Mouse (Mus musculus): ENCODE measurements at regions not wholly inside any gene's neighbourhood (a gene's known extent, or its start where the extent isn't known, plus 50 kb on each side); places are given as distances from the start of the nearest gene placed in this dataset.

DNA sequence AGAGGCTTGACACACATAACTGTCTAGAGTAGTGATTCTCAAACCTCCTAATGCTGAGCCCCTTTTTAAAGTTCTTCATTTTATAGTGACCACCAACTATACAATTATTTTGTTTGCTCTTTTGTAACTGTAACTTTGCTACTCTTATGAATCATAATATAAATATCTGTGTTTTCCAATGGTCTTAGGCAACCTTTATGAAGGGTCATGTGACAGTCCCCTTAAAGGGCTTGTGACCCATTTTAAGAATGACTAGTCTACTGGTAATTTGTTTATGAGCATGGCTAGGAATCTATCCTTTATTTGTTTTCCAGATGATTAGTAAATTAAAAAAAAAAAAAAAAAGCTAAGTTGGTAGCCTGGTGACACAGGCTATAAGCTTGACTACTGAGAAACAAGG lies 539.5 kb upstream of the Atp2b1 start:
- Histone ChIP-seq H3K36me3 (ENCODE audit: control insufficient read depth, insufficient read depth, low read length) (no peaks in the 10 kb centered on the region), H3K4me3 (ENCODE audit: low read depth, low read length) (no peak overlapping the region), H3K4me2 (ENCODE audit: low read depth) (no peak overlapping the region), H3K27ac (ENCODE audit: low read depth, low read length) (no peak overlapping the region), H3K4me1 (ENCODE audit: control insufficient read depth, insufficient read depth, low read length) (no peaks in the 10 kb centered on the region), H3K9me3 (ENCODE audit: control insufficient read depth, low read length) (no peaks in the 10 kb centered on the region), H3K9ac (ENCODE audit: low read length) (no peak overlapping the region), H3K27me3 (ENCODE audit: control insufficient read depth, insufficient read depth, low read length) (no peaks in the 10 kb centered on the region)
- DNase-seq (ENCODE audit: low spot score) (no peak), ATAC-seq (ENCODE audit: insufficient read depth, low FRiP score, low TSS enrichment) (no peak)

DNA sequence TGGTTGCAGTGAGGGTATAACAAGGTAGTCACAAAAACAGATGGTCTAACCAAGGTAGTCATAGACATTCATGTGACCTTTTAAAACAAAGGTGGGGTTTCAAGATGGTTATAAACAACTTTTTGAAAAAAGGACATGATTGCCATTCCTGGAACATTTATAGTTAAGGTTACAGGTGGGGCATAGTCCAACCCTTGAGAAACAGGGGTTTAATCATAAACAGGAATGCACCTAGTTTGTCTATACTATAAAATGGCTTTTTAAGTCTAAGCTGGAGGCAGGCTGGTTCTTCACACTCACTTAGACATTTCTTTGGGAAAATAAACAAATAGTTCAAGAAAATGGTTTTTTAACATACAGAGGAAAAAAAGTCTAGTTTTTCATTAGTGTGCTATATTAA lies 525.7 kb upstream of the Atp2b1 start:
- Histone ChIP-seq H3K36me3 (ENCODE audit: control insufficient read depth, insufficient read depth, low read length) (no peaks in the 10 kb centered on the region), H3K4me1 (ENCODE audit: control insufficient read depth, insufficient read depth, low read length) (no peaks in the 10 kb centered on the region), H3K9ac (ENCODE audit: low read length) (no peak overlapping the region), H3K4me2 (ENCODE audit: low read depth) (no peak overlapping the region), H3K9me3 (ENCODE audit: control insufficient read depth, low read length) (no peaks in the 10 kb centered on the region), H3K4me3 (ENCODE audit: low read depth, low read length) (no peak overlapping the region), H3K27me3 (ENCODE audit: control insufficient read depth, insufficient read depth, low read length) (no peaks in the 10 kb centered on the region), H3K27ac (ENCODE audit: low read depth, low read length) (no peak overlapping the region)
- DNase-seq (ENCODE audit: low spot score) (no peak), ATAC-seq (ENCODE audit: insufficient read depth, low FRiP score, low TSS enrichment) (no peak)

DNA sequence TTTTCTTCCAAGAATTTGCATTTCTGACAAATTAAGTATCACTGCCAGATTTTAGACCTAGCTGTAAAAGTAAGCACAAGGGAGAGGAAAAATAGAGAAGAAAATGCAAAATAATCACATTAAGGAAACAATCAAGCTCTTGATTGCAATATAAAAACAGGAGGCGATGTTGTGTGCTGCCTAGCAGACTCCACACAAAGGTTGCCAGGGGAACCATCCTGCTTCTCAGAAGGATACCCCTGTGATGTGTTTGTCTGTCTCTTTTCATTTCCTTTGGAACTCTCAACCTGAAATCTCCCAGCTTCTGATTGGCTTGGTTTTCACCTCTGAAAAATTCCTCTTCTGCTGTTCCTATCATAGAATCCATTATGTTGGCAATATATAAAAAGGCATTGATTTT lies 514.3 kb upstream of the Atp2b1 start:
- Histone ChIP-seq H3K4me2 (ENCODE audit: low read depth) (no peak overlapping the region), H3K36me3 (ENCODE audit: control insufficient read depth, insufficient read depth, low read length) (no peaks in the 10 kb centered on the region), H3K27ac (ENCODE audit: low read depth, low read length) (no peak overlapping the region), H3K4me1 (ENCODE audit: control insufficient read depth, insufficient read depth, low read length) (no peaks in the 10 kb centered on the region), H3K27me3 (ENCODE audit: control insufficient read depth, insufficient read depth, low read length) (no peaks in the 10 kb centered on the region), H3K4me3 (ENCODE audit: low read depth, low read length) (no peak overlapping the region), H3K9ac (ENCODE audit: low read length) (no peak overlapping the region), H3K9me3 (ENCODE audit: control insufficient read depth, low read length) (no peaks in the 10 kb centered on the region)
- DNase-seq (ENCODE audit: low spot score): peak; percentile 40
- WGBS: 34% methylated on average over 1 of the region's 1 CpGs
- peak; percentile 81 for ATAC-seq (ENCODE audit: insufficient read depth, low FRiP score, low TSS enrichment)

DNA sequence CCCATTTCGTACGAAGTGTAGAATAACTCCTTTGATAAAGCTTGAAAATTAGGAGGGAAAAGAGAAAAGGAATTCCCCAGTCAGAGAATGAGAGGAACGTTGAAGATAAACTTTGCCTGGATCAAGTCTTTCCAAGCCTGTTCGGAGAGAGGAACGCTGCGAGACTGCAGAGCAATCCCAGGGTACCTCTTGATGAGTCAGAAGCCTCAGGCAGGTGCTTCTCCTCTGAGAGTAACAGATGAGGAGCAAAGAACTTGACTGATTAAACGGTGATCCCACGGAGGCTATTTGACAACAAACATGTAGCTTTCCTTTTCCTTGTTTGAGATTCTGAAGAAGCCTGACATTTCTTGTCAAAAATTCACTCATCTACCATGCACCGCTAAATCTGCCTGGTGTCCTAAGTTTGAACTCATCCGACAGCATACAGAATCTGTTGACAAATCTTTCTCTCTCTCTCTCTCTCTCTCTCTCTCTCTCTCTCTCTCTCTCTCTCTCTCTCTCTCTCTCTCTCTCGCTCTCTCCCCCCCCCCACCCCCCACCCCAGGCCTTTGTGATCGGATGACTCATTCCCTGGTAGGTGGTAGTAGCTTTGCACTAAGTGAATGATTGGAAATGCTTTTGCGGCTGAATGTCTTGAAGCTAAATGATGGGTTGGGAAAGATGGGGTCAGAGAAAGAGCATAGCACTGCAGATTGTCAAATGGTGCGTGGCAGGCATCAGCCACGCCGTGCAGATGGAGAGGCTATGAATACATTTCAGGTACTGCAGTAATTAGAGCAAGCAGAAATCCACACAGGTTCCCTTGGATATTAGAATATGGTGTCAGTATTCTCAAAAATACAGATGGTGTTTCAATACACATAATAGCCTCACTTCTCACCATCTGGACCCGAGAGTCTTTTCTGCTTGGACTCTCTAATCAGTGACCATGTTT lies 496.1 kb upstream of the Atp2b1 start:
- no peak overlapping the region for H3K4me2 ChIP-seq (ENCODE audit: low read depth)
- ATAC-seq (ENCODE audit: insufficient read depth, low FRiP score, low TSS enrichment): peak; percentile 86
- WGBS: 62% methylated on average over 16 of the region's 17 CpGs
- DNase-seq (ENCODE audit: low spot score): peak; percentile 45
- no peaks in the 10 kb centered on the region for H3K27me3 ChIP-seq (ENCODE audit: control insufficient read depth, insufficient read depth, low read length)
- no peaks in the 10 kb centered on the region for H3K36me3 ChIP-seq (ENCODE audit: control insufficient read depth, insufficient read depth, low read length)
- H3K4me1 ChIP-seq (ENCODE audit: control insufficient read depth, insufficient read depth, low read length): no peaks in the 10 kb centered on the region
- H3K27ac ChIP-seq (ENCODE audit: low read depth, low read length): 0 out of 2 replicates have a peak overlapping the region, but pooled peaks have one; percentile 14
- H3K4me3 ChIP-seq (ENCODE audit: low read depth, low read length): no peak overlapping the region
- no peak overlapping the region; the same call in 1 of the 2 replicates for H3K9ac ChIP-seq (ENCODE audit: low read length)
- H3K9me3 ChIP-seq (ENCODE audit: control insufficient read depth, low read length): no peaks in the 10 kb centered on the region

- H3K27ac ChIP-seq (ENCODE audit: low read depth, low read length): no peak overlapping the region
- no peak for ATAC-seq (ENCODE audit: insufficient read depth, low FRiP score, low TSS enrichment)
- H3K36me3 ChIP-seq (ENCODE audit: control insufficient read depth, insufficient read depth, low read length): no peaks in the 10 kb centered on the region
Measured at GRCm38 (mm10) chr10:98424450-98424849, 489.8 kb upstream of the Atp2b1 start.

GRCm38 (mm10) chr10:98434974-98435373 lies 479.2 kb upstream of the Atp2b1 start:
- H3K4me3 ChIP-seq (ENCODE audit: low read depth, low read length): no peak overlapping the region
- H3K9ac ChIP-seq (ENCODE audit: low read length): no peak overlapping the region
- H3K9me3 ChIP-seq (ENCODE audit: control insufficient read depth, low read length): no peaks in the 10 kb centered on the region
- H3K4me1 ChIP-seq (ENCODE audit: control insufficient read depth, insufficient read depth, low read length): no peaks in the 10 kb centered on the region
- H3K36me3 ChIP-seq (ENCODE audit: control insufficient read depth, insufficient read depth, low read length): no peaks in the 10 kb centered on the region
- no peak for DNase-seq (ENCODE audit: low spot score)
- WGBS: 97% methylated on average over 3 of the region's 3 CpGs
- no peak overlapping the region for H3K27ac ChIP-seq (ENCODE audit: low read depth, low read length)
- no peak overlapping the region for H3K4me2 ChIP-seq (ENCODE audit: low read depth)
- peak; percentile 48; the same call in 1 of the 2 replicates for ATAC-seq (ENCODE audit: insufficient read depth, low FRiP score, low TSS enrichment)
- no peaks in the 10 kb centered on the region for H3K27me3 ChIP-seq (ENCODE audit: control insufficient read depth, insufficient read depth, low read length)

More at GRCm38 (mm10) chr10:98424450-98424849, 489.8 kb upstream of the Atp2b1 start:
- no peaks in the 10 kb centered on the region for H3K27me3 ChIP-seq (ENCODE audit: control insufficient read depth, insufficient read depth, low read length)
- no peaks in the 10 kb centered on the region for H3K9me3 ChIP-seq (ENCODE audit: control insufficient read depth, low read length)
- H3K9ac ChIP-seq (ENCODE audit: low read length): no peak overlapping the region
- DNase-seq (ENCODE audit: low spot score): no peak
- no peaks in the 10 kb centered on the region for H3K4me1 ChIP-seq (ENCODE audit: control insufficient read depth, insufficient read depth, low read length)
- no peak overlapping the region for H3K4me2 ChIP-seq (ENCODE audit: low read depth)
- H3K4me3 ChIP-seq (ENCODE audit: low read depth, low read length): no peak overlapping the region
- WGBS: 91% methylated on average over 1 of the region's 1 CpGs

- Histone ChIP-seq H3K36me3 (ENCODE audit: control insufficient read depth, insufficient read depth, low read length) (no peaks in the 10 kb centered on the region), H3K4me2 (ENCODE audit: low read depth) (no peak overlapping the region), H3K4me1 (ENCODE audit: control insufficient read depth, insufficient read depth, low read length) (no peaks in the 10 kb centered on the region), H3K9ac (ENCODE audit: low read length) (no peak overlapping the region), H3K27ac (ENCODE audit: low read depth, low read length) (no peak overlapping the region), H3K27me3 (ENCODE audit: control insufficient read depth, insufficient read depth, low read length) (no peaks in the 10 kb centered on the region), H3K4me3 (ENCODE audit: low read depth, low read length) (no peak overlapping the region), H3K9me3 (ENCODE audit: control insufficient read depth, low read length) (no peaks in the 10 kb centered on the region)
- ATAC-seq (ENCODE audit: insufficient read depth, low FRiP score, low TSS enrichment): no peak
- WGBS: 80% methylated on average over 2 of the region's 2 CpGs
- DNase-seq (ENCODE audit: low spot score): no peak
Measured at GRCm38 (mm10) chr10:98461538-98461937, 452.7 kb upstream of the Atp2b1 start.

GRCm38 (mm10) chr10:98474581-98474980 lies 439.6 kb upstream of the Atp2b1 start:
- DNase-seq (ENCODE audit: low spot score) (no peak), ATAC-seq (ENCODE audit: insufficient read depth, low FRiP score, low TSS enrichment) (no peak)
- Histone ChIP-seq H3K36me3 (ENCODE audit: control insufficient read depth, insufficient read depth, low read length) (no peaks in the 10 kb centered on the region), H3K27me3 (ENCODE audit: control insufficient read depth, insufficient read depth, low read length) (no peaks in the 10 kb centered on the region), H3K9me3 (ENCODE audit: control insufficient read depth, low read length) (no peaks in the 10 kb centered on the region), H3K9ac (ENCODE audit: low read length) (no peak overlapping the region), H3K4me2 (ENCODE audit: low read depth) (no peak overlapping the region), H3K4me3 (ENCODE audit: low read depth, low read length) (no peak overlapping the region), H3K4me1 (ENCODE audit: control insufficient read depth, insufficient read depth, low read length) (no peaks in the 10 kb centered on the region), H3K27ac (ENCODE audit: low read depth, low read length) (no peak overlapping the region)
- WGBS: 88% methylated on average over 3 of the region's 3 CpGs

Data from neural tube, embryonic 11.5 days (tissue).